Mouse (Mus musculus) neutrophil, adult 5-6 weeks (primary cell): ENCODE data around the gene Nrp1. TPM values are rescaled to one million over a fixed set of nuclear protein-coding genes. Genes with fewer than 3 reads are reported as not detected.

Experiments used
- ATAC-seq: fragments of 151-379, 151-347 bp; 2 replicates; pipeline ENCODE4 v1.8.0; 2017; ENCODE audit warnings: mild to moderate bottlenecking, moderate TSS enrichment; ENCODE audit not compliant: insufficient number of reproducible peaks, poor library complexity, low FRiP score, severe bottlenecking; ENCODE audit errors: extremely low read depth
- total RNA-seq: library from RNA; stranded (forward); fragments of 200-1000 nt; gene quantifications from 2 replicates; pipeline ENCODE4 v1.2.3, GENCODE M21; 2017

Gene Nrp1
- total RNA-seq, 1 experiment from 2014 or later: 4.2 TPM

DNA sequence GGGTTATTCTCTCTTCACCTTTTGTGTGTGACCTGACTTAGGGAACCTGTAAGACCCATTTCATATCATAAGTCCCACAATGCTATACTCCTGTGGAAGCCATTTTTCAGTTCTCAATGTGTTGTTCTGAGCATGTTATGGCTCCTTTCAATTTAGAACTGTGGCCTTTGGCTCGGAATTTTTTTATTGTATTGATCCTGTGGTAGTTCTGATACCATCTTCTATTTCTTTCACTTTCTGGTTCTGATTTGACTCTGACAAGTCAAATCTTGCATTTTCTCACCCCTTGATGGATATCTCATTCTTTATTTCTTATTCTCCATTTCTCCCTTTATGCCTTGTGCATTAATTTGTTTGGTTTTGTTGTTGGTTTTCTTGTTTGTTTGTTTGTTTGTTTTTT lies 167.5 kb downstream of the Nrp1 start:
- no peak for ATAC-seq

- no peak for ATAC-seq
Measured at GRCm38 (mm10) chr8:128528591-128529383, 170.4 kb downstream of the Nrp1 start.

- no peak for ATAC-seq
Measured at GRCm38 (mm10) chr8:128534442-128534871, 176.1 kb downstream of the Nrp1 start.

DNA sequence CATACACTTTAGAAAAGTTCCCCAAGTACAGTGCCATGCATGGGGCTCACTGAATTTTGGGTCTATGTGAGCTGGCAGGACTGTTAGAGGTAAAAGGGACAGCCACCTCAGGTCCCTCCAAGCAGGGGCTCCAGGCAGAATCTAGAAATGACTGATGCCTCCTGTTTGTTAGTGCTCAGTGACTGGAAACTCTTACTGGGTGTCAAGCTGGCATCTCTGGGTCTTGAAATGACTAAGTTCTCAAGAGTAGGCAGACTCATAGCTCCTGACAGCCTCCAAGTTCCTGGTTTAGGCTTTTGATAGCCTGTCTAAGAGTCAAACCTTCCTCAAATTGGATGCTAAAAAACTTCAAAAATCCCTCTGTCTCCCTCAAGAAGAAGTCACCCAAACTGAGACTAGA lies 177.3 kb downstream of the Nrp1 start:
- no peak for ATAC-seq

DNA sequence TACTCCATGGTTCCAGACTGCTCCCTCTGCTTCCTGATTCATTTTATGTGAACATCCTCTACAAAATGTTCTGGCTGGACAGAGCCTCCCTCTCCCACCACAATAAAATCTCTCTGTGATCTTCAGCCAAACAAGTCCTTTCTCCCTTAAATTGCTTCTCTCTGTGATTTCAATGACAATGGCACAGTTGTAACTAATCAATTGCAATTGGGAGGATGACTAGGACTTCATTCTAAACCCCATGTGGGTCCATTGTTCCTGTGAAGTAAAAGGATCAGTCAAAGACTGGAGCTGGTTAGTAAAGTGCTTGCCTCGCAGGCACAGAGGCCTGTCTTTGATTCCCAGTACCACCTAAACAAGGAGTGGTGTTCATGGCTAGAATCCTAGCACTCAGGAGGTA lies 180.0 kb downstream of the Nrp1 start:
- no peak for ATAC-seq

GRCm38 (mm10) chr8:128541355-128542090 lies 183.1 kb downstream of the Nrp1 start:
- ATAC-seq: no peak

DNA sequence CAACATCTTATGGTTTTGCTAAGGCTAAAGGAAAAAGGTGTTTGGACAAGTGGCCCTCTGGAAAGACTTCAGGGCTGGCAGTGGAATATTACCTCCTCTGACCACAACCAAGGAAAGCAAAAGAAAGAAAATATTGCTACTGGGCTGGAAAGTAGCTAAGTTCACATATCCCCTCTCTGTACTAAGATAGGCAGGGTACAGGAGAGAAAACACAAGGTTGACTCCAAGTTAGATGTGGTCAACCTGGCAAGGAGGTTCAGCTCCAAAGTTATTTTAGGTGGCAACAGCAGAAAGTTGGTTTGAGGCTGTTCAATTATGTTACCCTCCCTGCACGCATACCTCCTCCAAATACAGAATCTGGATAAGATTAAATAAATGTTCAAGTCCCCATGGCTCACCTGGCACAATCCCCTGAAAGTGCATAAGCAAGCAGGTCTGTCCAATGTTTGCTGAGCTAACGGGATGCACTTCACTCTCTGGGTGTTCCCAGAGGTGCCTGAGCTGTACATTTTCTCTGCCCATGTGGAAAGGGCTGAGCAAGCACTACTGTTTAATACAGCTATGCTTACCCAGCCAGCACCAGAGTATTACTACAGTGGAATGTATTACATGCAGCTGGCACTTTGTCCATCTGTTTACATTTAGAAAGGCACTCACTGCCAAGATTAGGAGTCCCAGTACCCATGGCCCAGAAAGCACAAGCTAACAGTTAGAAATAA lies 185.9 kb downstream of the Nrp1 start:
- ATAC-seq: no peak

DNA sequence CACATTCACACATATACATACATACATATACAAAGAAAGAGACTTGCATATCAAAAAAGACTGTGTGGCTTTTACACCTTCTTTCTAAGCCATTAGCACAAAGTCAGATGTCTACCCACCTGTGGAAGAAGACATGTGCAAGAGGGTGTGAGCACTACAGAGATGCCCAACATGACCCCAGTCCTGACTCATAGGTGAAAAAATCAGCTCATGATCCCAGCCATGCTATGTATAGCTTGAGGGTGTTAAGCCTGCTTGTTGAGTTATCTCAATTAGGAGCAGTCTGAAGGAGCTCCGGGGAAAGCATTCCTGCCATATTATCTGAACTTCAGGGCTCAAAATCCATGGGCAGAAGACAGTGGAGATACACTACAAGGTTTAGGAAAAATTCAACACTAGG lies 187.9 kb downstream of the Nrp1 start:
- ATAC-seq: no peak

DNA sequence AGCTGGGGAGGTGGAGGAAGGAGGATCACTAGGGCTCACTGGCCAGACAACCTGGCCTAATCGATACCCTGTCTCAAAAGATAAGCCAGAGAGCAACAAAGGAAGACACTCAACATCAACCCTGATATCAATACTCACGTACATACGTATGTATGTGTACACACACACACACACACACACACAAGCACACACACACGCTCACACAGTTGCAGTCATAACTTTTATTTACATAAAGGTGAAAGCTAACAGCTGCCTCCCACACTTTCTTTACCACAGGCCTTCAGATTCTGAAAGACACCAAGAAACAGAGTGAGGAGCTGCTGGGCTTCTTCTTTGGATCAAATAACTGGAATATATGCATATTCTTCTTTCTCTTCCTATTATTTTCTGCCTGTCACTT lies 189.0 kb downstream of the Nrp1 start:
- ATAC-seq: no peak

DNA sequence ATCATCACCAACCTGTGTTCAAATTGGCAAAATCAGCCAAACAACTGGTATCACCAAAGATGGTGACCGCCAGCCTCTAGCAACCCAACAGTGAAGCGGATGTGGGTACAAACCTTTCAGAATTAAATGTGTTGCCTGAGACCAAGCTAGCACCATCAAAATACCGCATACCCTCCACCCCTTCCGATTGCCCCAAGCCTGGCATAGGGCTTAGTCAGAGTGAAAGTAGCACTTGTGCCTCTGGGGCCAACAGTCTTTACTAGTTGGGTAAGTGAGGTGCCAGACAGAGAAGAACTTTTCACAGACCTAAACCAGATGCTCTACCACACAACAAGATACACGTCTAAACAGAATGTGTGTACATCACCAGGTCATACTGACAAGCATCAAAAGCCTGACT lies 191.3 kb downstream of the Nrp1 start:
- 0 out of 2 replicates have a peak, but pooled peaks have one; percentile 3 for ATAC-seq

DNA sequence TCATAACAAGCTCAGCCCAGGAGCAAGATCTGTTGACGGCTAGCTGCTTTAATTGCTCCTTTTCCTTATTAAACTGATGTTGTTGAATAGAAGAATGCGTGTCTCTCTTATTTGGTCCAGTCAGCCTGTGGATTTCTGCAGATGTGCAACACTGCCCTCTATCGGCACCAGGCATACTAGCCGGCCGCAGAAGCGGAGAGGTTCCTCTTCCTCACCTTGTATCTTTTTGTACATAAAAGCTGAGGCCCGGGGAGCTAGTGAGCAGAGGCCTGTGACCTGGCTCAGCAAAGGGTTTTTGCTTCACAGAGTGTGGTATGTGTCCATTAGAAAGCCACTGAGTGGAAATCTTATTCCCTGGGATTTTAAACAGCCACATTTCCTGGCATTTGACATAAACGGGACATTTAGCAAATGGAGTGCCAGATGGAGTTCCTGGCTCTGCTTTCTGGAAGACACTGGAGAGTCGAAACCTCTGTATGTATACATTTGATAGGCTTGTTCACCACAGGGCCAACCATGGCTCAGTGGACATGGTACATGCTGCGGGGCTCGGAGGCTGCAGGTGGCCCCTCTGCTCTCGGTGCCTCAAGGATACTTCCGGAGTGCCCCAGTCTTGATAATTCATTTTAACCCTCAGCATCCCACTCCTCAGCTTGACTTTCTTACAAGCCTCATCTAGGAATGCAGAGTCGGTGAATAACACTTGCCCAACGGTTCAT lies 193.2 kb downstream of the Nrp1 start:
- peak; percentile 85 for ATAC-seq
